Mouse (Mus musculus) hindbrain, embryonic 10.5 days (tissue): ENCODE measurements around the gene Plod3. TPM values are rescaled to one million over a fixed set of nuclear protein-coding genes. Genes with fewer than 3 reads are reported as not detected.

Experiments
- DNase-seq: peaks from one replicate; pipeline ENCODE4 v3.0.0-alpha.2; 2017; ENCODE audit warnings: low spot score
- H3K27ac ChIP-seq: fragments of 300-500 bp; sonication (generic); 2 replicates; pipeline ENCODE4 v1.5.1; 2016; ENCODE audit warnings: mild to moderate bottlenecking, moderate library complexity
- H3K27me3 ChIP-seq: fragments of 300-500 bp; sonication (generic); 2 replicates; pipeline ENCODE4 v1.6.1; 2016; ENCODE audit warnings: mild to moderate bottlenecking; ENCODE audit not compliant: poor library complexity, insufficient read depth, severe bottlenecking
- H3K36me3 ChIP-seq: fragments of 300-500 bp; sonication (generic); 2 replicates; pipeline ENCODE4 v1.6.1; 2016; ENCODE audit warnings: mild to moderate bottlenecking, moderate library complexity
- H3K4me1 ChIP-seq: fragments of 300-500 bp; sonication (generic); replicated peaks from 2 replicates; pipeline ENCODE4 v1.6.1; 2016; ENCODE audit warnings: mild to moderate bottlenecking
- H3K4me3 ChIP-seq: fragments of 300-500 bp; sonication (generic); 2 replicates; pipeline ENCODE4 v1.5.1; 2016; ENCODE audit warnings: mild to moderate bottlenecking, moderate library complexity
- H3K9me3 ChIP-seq: fragments of 300-500 bp; sonication (generic); 2 replicates; pipeline ENCODE4 v1.6.1; 2016; ENCODE audit warnings: mild to moderate bottlenecking, moderate library complexity
- WGBS: fragments of 180-500 bp; shearing (Covaris S2); methylation state at CpG from one replicate; pipeline ENCODE4 v1.1.7; 2016; 5-methylcytosine and 5-hydroxymethylcytosine counted together
- polyA plus RNA-seq: library from polyadenylated mRNA; unstranded; fragments of >200 nt; fragmentation: Nextera tagmentation; extraction: Ambion mirVana; gene quantifications from 2 replicates; pipeline ENCODE4 v1.2.1, GENCODE M21; 2016

The Plod3 gene
- polyA plus RNA-seq, 1 experiment from 2014 or later = 40.6 TPM

DNA sequence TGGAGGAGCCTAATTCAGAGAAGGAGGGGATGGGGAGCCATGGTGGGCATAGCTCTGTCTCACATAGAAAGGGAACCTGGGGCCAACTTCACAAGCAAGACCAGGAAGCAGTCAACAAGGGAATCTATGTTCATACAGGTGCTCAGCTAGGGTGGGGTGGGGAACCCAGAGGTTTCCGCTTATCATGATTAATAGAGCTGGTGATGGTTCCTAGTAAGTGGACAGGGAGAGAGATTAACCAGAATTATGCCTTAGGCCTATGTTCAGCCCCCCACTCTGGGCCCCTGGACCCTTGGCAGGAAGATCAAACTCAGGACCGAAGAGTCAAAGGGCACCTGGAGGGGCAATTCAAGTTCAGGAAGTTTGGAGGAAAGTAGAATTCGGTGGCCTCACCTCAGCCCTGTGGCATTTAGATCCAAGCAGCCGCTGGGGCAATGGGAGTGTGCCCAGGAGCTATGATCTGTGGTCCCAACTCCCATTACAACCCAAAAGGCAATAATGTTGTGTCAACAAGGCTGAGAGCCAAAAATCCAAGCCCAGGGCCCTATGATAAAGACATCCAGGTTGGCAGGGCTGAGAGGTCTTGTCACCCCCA lies 19.9 kb upstream of the Plod3 start:
- H3K4me1 ChIP-seq = peaks cover 28% of the 10 kb centered on the region
- DNase-seq = no peak
- 0 out of 2 replicates have a peak overlapping the region, but pooled peaks have one; percentile 26 for H3K27ac ChIP-seq
- no peaks in the 10 kb centered on the region for H3K27me3 ChIP-seq
- no peaks in the 10 kb centered on the region for H3K9me3 ChIP-seq
- WGBS = 96% methylated on average over 4 of the region's 4 CpGs
- no peak overlapping the region for H3K4me3 ChIP-seq
- H3K36me3 ChIP-seq = peaks cover 60% of the 10 kb centered on the region

DNA sequence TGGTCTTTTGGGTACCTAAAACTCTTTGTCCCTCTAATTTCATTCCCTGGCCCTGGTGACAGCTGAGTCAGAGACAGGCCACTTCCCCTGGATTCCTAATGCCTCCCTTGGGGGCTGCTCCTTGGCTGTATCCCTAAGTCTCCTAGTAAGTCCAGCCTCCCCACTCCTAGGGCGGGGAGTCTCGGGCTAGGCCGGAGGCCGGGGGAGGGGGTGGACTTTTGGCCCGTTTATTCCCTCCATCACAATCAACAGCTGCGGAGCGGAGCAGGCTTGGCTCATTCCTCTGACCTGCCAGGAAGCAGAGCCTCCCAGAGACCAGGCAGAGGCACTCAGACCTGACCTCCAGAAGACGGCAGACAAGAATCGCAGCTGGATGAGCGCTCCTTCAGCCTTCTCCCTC lies 19.2 kb upstream of the Plod3 start:
- Histone ChIP-seq H3K27ac (no peak overlapping the region), H3K9me3 (no peaks in the 10 kb centered on the region), H3K36me3 (peaks cover 60% of the 10 kb centered on the region), H3K4me1 (peaks cover 25% of the 10 kb centered on the region), H3K4me3 (no peak overlapping the region), H3K27me3 (no peaks in the 10 kb centered on the region)
- 78% methylated on average over 10 of the region's 10 CpGs for WGBS
- no peak for DNase-seq

DNA sequence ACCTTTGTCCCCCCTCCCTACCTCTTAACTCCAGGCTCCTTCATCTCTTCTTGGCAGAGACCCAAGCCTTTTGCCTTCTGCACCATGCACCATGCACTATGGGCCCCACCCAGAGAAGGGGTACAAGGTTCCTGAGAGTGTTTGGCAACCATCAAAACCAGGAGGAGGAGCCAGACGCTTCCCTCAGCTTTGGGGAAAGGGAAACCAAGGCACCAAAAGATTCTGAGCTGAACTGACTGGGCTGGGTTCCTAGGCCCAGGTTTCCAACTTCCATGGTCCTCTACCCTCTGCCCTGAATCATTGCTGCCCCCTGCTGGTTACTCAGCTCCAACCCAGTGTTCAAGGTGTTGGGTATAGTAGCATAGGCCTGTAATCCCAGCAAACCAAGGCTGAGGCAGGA lies 16.1 kb upstream of the Plod3 start:
- peaks cover 12% of the 10 kb centered on the region; the same call in 1 of the 2 replicates for H3K4me1 ChIP-seq
- peaks cover 31% of the 10 kb centered on the region for H3K36me3 ChIP-seq
- DNase-seq = peak; percentile 49
- no peak overlapping the region for H3K27ac ChIP-seq
- no peak overlapping the region for H3K4me3 ChIP-seq
- no peaks in the 10 kb centered on the region for H3K9me3 ChIP-seq
- no peaks in the 10 kb centered on the region for H3K27me3 ChIP-seq
- 59% methylated on average over 1 of the region's 1 CpGs for WGBS

DNA sequence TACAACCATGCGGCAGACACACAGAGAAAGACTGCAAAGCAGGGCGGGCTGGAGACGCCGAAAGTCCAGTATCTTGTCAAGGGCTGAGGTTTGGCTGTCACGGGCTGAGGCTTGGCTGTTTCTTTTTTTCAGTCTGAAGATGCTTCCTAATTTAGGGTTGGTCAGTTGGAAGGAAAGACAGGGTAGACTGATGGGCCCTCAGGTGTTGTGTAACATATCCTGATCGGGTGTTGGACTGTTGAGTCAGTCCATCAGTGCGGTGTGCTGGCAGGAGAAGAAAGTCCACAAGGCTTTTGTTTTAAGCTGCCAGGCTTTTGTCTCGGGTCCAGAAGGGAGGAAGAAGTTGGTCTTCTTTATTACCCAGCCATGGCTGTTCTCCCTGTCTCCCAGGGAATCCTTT lies 13.1 kb upstream of the Plod3 start:
- no peak overlapping the region for H3K27ac ChIP-seq
- peaks cover 3% of the 10 kb centered on the region for H3K36me3 ChIP-seq
- H3K4me3 ChIP-seq = no peak overlapping the region
- WGBS = 85% methylated on average over 8 of the region's 8 CpGs
- DNase-seq = no peak
- no peaks in the 10 kb centered on the region for H3K4me1 ChIP-seq
- H3K27me3 ChIP-seq = no peaks in the 10 kb centered on the region
- no peaks in the 10 kb centered on the region for H3K9me3 ChIP-seq

- Histone ChIP-seq H3K4me1 (no peaks in the 10 kb centered on the region), H3K27ac (no peak overlapping the region)
These were observed 9.1 kb upstream of the Plod3 start for GRCm38 (mm10) chr5:136977769-136978168.

DNA sequence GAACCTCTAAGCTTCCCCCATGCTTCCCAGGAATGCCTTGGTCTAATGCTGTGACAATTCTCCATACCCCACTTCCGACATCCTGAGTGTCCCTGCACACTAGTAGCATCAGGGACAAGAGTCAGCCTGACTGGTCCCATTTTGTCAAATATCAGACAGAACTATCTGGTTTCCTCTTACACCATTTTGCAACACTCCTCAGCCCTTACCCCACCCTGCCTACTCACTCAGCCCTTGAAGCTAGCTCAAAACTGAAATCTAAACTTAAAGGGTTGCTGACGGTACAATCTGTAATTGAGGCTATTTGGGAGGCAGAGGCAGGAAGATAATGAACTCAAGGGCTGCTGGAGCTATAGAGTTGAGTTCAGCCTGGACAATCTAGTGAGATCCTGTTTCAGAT lies 7.1 kb upstream of the Plod3 start:
- H3K27me3 ChIP-seq = no peaks in the 10 kb centered on the region
- H3K9me3 ChIP-seq = no peaks in the 10 kb centered on the region
- peaks cover 29% of the 10 kb centered on the region for H3K36me3 ChIP-seq
- no peak overlapping the region for H3K4me3 ChIP-seq
- no peak overlapping the region for H3K27ac ChIP-seq
- no peak for DNase-seq
- WGBS = 88% methylated on average over 2 of the region's 2 CpGs
- no peaks in the 10 kb centered on the region for H3K4me1 ChIP-seq

More at GRCm38 (mm10) chr5:136977769-136978168, 9.1 kb upstream of the Plod3 start:
- Histone ChIP-seq H3K4me3 (no peak overlapping the region), H3K36me3 (peaks cover 23% of the 10 kb centered on the region), H3K9me3 (no peaks in the 10 kb centered on the region), H3K27me3 (no peaks in the 10 kb centered on the region)
- 74% methylated on average over 4 of the region's 4 CpGs for WGBS
- DNase-seq = no peak

DNA sequence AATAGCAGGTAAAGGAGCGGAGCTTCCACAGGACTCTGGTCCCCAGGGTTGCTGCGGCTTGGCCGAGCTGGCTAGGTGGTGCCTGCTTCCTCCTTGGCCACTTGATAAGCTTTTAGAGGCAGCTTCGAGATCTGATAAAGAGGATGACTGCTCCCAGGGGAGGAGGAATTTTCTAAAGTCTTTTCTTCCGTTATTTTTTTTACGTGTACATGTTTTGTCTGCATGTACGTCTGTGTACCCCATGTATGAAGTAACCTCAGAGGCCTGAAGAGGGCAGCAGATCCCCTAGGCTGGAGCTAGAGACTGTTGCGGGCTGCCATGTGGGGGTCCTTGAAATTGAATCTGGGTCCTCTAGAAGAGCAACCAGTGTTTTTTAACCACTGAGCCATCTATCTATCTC lies 5.8 kb upstream of the Plod3 start:
- Histone ChIP-seq H3K4me1 (peaks cover 4% of the 10 kb centered on the region), H3K9me3 (no peaks in the 10 kb centered on the region), H3K27ac (no peak overlapping the region), H3K36me3 (peaks cover 29% of the 10 kb centered on the region), H3K27me3 (no peaks in the 10 kb centered on the region), H3K4me3 (no peak overlapping the region)
- WGBS = 90% methylated on average over 8 of the region's 8 CpGs
- DNase-seq = no peak

DNA sequence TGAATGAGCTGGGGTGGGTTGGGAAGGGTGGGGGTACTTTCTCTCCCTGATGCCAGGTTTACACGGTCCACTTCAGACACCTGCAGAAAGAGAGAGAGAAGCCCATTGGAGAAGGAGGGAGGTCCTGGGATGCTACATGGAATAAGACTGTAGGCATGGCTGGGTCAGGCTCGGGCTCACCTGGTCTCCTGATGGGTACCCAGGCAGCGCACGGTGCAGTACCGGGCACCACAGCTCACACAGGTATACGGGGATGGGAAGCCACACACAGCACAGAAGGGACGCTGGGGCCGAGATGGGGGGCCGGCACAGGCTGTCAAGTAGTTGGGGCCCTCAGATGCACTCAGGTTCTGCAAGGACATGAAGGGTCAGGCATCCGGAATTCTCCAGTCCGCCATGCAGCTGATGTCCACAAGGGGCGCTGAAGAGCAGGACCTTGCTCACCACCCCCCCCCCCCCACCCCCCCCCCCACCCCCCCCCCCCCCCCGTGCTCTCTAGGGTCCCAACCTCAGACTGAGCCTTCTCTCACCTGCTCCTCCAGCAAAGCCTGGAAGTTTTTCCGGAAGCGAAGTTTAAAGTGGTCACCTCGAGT lies 4.4 kb upstream of the Plod3 start:
- H3K4me1 ChIP-seq = peaks cover 9% of the 10 kb centered on the region
- peaks cover 29% of the 10 kb centered on the region for H3K36me3 ChIP-seq
- H3K4me3 ChIP-seq = no peak overlapping the region
- peak; percentile 51 for DNase-seq
- H3K9me3 ChIP-seq = no peaks in the 10 kb centered on the region
- H3K27me3 ChIP-seq = no peaks in the 10 kb centered on the region
- 51% methylated on average over 16 of the region's 16 CpGs for WGBS
- H3K27ac ChIP-seq = no peak overlapping the region

DNA sequence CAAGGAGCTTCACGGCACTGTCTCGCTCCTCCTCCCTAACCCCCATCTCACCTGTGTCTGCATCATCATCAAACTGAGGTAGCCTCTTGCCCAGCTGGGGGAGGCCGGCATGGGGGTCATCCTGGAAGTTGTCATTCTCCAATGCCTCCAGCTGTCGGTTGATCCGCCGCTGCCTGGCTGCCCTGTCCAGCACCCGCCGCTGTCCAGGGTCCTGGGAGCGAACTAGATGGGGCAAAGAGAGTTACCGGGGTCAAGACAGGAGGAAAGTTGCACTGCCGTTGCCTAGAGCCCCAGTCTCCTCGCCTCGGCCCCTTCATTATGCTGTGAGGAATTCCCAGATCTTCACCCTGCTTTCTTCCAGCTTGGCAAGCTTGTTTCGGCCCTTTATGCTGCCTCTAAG lies 2.0 kb upstream of the Plod3 start:
- no peaks in the 10 kb centered on the region for H3K9me3 ChIP-seq
- no peak overlapping the region for H3K27ac ChIP-seq
- peaks cover 44% of the 10 kb centered on the region for H3K36me3 ChIP-seq
- no peak overlapping the region for H3K4me3 ChIP-seq
- no peak for DNase-seq
- no peaks in the 10 kb centered on the region for H3K27me3 ChIP-seq
- peaks cover 25% of the 10 kb centered on the region for H3K4me1 ChIP-seq
- WGBS = 58% methylated on average over 14 of the region's 14 CpGs

GRCm38 (mm10) chr5:136987138-136987933 lies 517 bp downstream of the Plod3 start:
- Histone ChIP-seq H3K4me3 (peak overlapping the region; percentile 94), H3K27me3 (no peaks in the 10 kb centered on the region), H3K9me3 (no peaks in the 10 kb centered on the region), H3K4me1 (peaks cover 25% of the 10 kb centered on the region), H3K27ac (peak overlapping the region; percentile 100), H3K36me3 (peaks cover 47% of the 10 kb centered on the region)
- peak; percentile 83 for DNase-seq
- WGBS = under 1% methylated on average over 67 of the region's 67 CpGs

GRCm38 (mm10) chr5:136987934-136988271 lies 1.1 kb downstream of the Plod3 start, which contains the start of gene Znhit1:
Gene Znhit1 (minus strand): TSS chr5:136988021.
- Histone ChIP-seq H3K36me3 (peaks cover 52% of the 10 kb centered on the region), H3K4me3 (peak within 1 kb of the TSS; percentile 94), H3K27me3 (no peaks in the 10 kb centered on the region), H3K27ac (peak within 1 kb of the TSS; percentile 100), H3K4me1 (peaks cover 25% of the 10 kb centered on the region), H3K9me3 (no peaks in the 10 kb centered on the region)
- DNase-seq = no peak
- 9% methylated on average over 12 of the region's 12 CpGs for WGBS

DNA sequence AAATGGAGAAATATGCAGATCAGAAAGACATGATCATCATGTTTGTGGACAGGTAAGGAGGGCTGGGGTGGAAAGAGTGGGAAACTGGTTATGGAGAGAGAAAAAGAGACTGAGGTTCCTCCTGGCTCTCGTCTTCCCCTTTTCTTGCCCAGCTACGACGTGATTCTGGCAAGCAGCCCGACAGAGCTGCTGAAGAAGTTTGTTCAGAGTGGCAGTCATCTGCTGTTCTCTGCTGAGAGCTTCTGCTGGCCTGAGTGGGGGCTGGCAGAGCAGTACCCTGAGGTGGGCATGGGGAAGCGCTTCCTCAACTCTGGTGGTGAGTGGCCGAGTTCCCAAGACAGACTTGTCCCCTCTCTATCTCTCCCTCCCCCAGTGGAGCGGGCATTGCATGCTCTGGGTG lies 1.6 kb downstream of the Plod3 start:
- Histone ChIP-seq H3K27ac (peak overlapping the region; percentile 100), H3K27me3 (no peaks in the 10 kb centered on the region), H3K4me1 (peaks cover 25% of the 10 kb centered on the region), H3K36me3 (peaks cover 56% of the 10 kb centered on the region), H3K9me3 (no peaks in the 10 kb centered on the region), H3K4me3 (peak overlapping the region; percentile 94)
- 86% methylated on average over 7 of the region's 7 CpGs for WGBS
- DNase-seq = no peak

GRCm38 (mm10) chr5:136989801-136990200 lies 3.0 kb downstream of the Plod3 start:
- WGBS = 90% methylated on average over 6 of the region's 6 CpGs
- H3K9me3 ChIP-seq = no peaks in the 10 kb centered on the region
- H3K36me3 ChIP-seq = peaks cover 65% of the 10 kb centered on the region
- H3K27me3 ChIP-seq = no peaks in the 10 kb centered on the region
- H3K4me3 ChIP-seq = no peak overlapping the region
- H3K27ac ChIP-seq = no peak overlapping the region
- DNase-seq = no peak
- peaks cover 25% of the 10 kb centered on the region for H3K4me1 ChIP-seq
